15 mouse cellular contexts compared by ENCODE assay signal in genomic region chr14:62033661-62034060, GRCm38 (mm10).
"Had no signal": no experiment of that assay in that cellular context is flagged by ENCODE, and none has a peak within 500 bp of the region (broad histone marks: within the 10 kb centered on the region; RNA-seq: fewer than 3 reads in every experiment).

No protein-coding gene starts in this region.

- DNase-seq: retina, postnatal 1 day; right cerebral cortex, adult 18-20 months; right cerebral cortex, postnatal 14 days; right cerebral cortex, postnatal 25 days; right cerebral cortex, postnatal 4 days; spleen, adult 18-20 months; thymus, adult 18-20 months; thymus, adult 2 months; thymus, postnatal 14 days; thymus, postnatal 25 days; thymus, postnatal 36 days; thymus, postnatal 4 days had no signal

- H3K9me3 ChIP-seq: neural tube, embryonic 15.5 days; stomach, embryonic 15.5 days had no signal

- H3K4me2 ChIP-seq: neural tube, embryonic 15.5 days; stomach, embryonic 15.5 days had no signal

- H3K9ac ChIP-seq: neural tube, embryonic 15.5 days; stomach, embryonic 15.5 days had no signal

- H3K4me3 ChIP-seq: neural tube, embryonic 15.5 days; stomach, embryonic 15.5 days had no signal

- H3K36me3 ChIP-seq: neural tube, embryonic 15.5 days; stomach, embryonic 15.5 days had no signal

- H3K4me1 ChIP-seq: stomach, embryonic 15.5 days had no signal

- H3K27ac ChIP-seq: neural tube, embryonic 15.5 days; stomach, embryonic 15.5 days; stomach, postnatal 0 days had no signal

- H3K27me3 ChIP-seq: neural tube, embryonic 15.5 days; stomach, embryonic 15.5 days had no signal
